Mouse (Mus musculus): Measurements from ENCODE around the gene Lbx1.

GRCm38 (mm10) chr19:45248691-45249090 lies 13.1 kb upstream of the Lbx1 start:
- no peak for TF ChIP-seq CTCF (IDR thresholded peaks at IDR 0.05; ENCODE audit: low read depth)
- no peak for TF ChIP-seq EP300 (IDR thresholded peaks at IDR 0.05; ENCODE audit: low read depth)
